Mouse (Mus musculus) hindbrain, embryonic 12.5 days (tissue): ENCODE data around the gene Shank3. TPM values are rescaled to one million over a fixed set of nuclear protein-coding genes. Genes with fewer than 3 reads are reported as not detected.
A peak's percentile ranks its signal among the peaks of the same experiment; 100 is the strongest.

ENCODE experiments used
- ATAC-seq: fragments of 200-750 bp; cut with Nextera tagmentation; 2 replicates; pipeline ENCODE4 v1.8.0; 2017; ENCODE audit warnings: moderate TSS enrichment; ENCODE audit not compliant: low FRiP score
- H3K27ac ChIP-seq: fragments of 300-500 bp; sonication (generic); 2 replicates; pipeline ENCODE4 v1.5.1; 2016; ENCODE audit warnings: mild to moderate bottlenecking
- H3K27me3 ChIP-seq: fragments of 300-500 bp; sonication (generic); 2 replicates; pipeline ENCODE4 v1.6.1; 2016; ENCODE audit warnings: mild to moderate bottlenecking
- H3K36me3 ChIP-seq: fragments of 300-500 bp; sonication (generic); 2 replicates; pipeline ENCODE4 v1.6.1; 2016; ENCODE audit warnings: mild to moderate bottlenecking
- H3K4me1 ChIP-seq: fragments of 300-500 bp; sonication (generic); 2 replicates; pipeline ENCODE4 v1.6.1; 2016
- H3K4me2 ChIP-seq: fragments of 300-500 bp; sonication (generic); replicated peaks from 2 replicates; pipeline ENCODE4 v1.6.1; 2016; ENCODE audit warnings: mild to moderate bottlenecking
- H3K4me3 ChIP-seq: fragments of 300-500 bp; sonication (generic); 2 replicates; pipeline ENCODE4 v1.5.1; 2016; ENCODE audit warnings: mild to moderate bottlenecking
- H3K9ac ChIP-seq: fragments of 300-500 bp; sonication (generic); 2 replicates; pipeline ENCODE4 v1.6.1; 2016; ENCODE audit warnings: mild to moderate bottlenecking, moderate library complexity
- H3K9me3 ChIP-seq: fragments of 300-500 bp; sonication (generic); replicated peaks from 2 replicates; pipeline ENCODE4 v1.6.1; 2016; ENCODE audit warnings: mild to moderate bottlenecking
- WGBS: fragments of 180-500 bp; shearing (Covaris S2); methylation state at CpG from one replicate; pipeline ENCODE4 v1.1.7; 2016; 5-methylcytosine and 5-hydroxymethylcytosine counted together
- polyA plus RNA-seq: library from polyadenylated mRNA; unstranded; fragments of >200 nt; fragmentation: Nextera tagmentation; extraction: Ambion mirVana; gene quantifications from 2 replicates; pipeline ENCODE4 v1.2.1, GENCODE M21; 2016

The Shank3 gene
- polyA plus RNA-seq, 1 experiment from 2014 or later: 7.5 TPM

GRCm38 (mm10) chr15:89528201-89528850, 28.9 kb downstream of the Shank3 start:
- no peak overlapping the region for H3K4me2 ChIP-seq
- no peak overlapping the region for H3K9ac ChIP-seq
- H3K27me3 ChIP-seq: peaks cover 20% of the 10 kb centered on the region
- H3K27ac ChIP-seq: no peak overlapping the region
- H3K4me1 ChIP-seq: peaks cover 24% of the 10 kb centered on the region
- 88% methylated on average over 18 of the region's 18 CpGs for WGBS
- H3K9me3 ChIP-seq: no peaks in the 10 kb centered on the region
- H3K4me3 ChIP-seq: no peak overlapping the region
- ATAC-seq: no peak
- H3K36me3 ChIP-seq: peaks cover 3% of the 10 kb centered on the region; the same call in 1 of the 2 replicates

- WGBS: 94% methylated on average over 10 of the region's 10 CpGs
- peaks cover 16% of the 10 kb centered on the region for H3K27me3 ChIP-seq
- ATAC-seq: no peak
Measured at GRCm38 (mm10) chr15:89528923-89529322, 29.5 kb downstream of the Shank3 start.

GRCm38 (mm10) chr15:89530336-89530735, 30.9 kb downstream of the Shank3 start:
- H3K27me3 ChIP-seq: peaks cover 2% of the 10 kb centered on the region; the same call in 1 of the 2 replicates
- H3K4me1 ChIP-seq: peaks cover 27% of the 10 kb centered on the region
- no peak overlapping the region for H3K4me3 ChIP-seq
- no peaks in the 10 kb centered on the region for H3K9me3 ChIP-seq
- no peak overlapping the region for H3K4me2 ChIP-seq
- ATAC-seq: no peak
- no peak overlapping the region for H3K27ac ChIP-seq
- H3K36me3 ChIP-seq: peaks cover 3% of the 10 kb centered on the region; the same call in 1 of the 2 replicates
- no peak overlapping the region for H3K9ac ChIP-seq
- WGBS: 7% methylated on average over 4 of the region's 4 CpGs

More at GRCm38 (mm10) chr15:89528923-89529322, 29.5 kb downstream of the Shank3 start:
- no peak overlapping the region for H3K4me3 ChIP-seq
- no peak overlapping the region for H3K4me2 ChIP-seq
- H3K36me3 ChIP-seq: peaks cover 3% of the 10 kb centered on the region; the same call in 1 of the 2 replicates
- no peak overlapping the region for H3K9ac ChIP-seq
- peaks cover 27% of the 10 kb centered on the region for H3K4me1 ChIP-seq
- H3K27ac ChIP-seq: no peak overlapping the region
- H3K9me3 ChIP-seq: no peaks in the 10 kb centered on the region

GRCm38 (mm10) chr15:89531399-89531798, 32.0 kb downstream of the Shank3 start:
- no peak for ATAC-seq
- Histone ChIP-seq H3K4me2 (no peak overlapping the region), H3K27ac (no peak overlapping the region), H3K9ac (no peak overlapping the region), H3K9me3 (no peaks in the 10 kb centered on the region), H3K27me3 (no peaks in the 10 kb centered on the region), H3K4me3 (no peak overlapping the region), H3K4me1 (peaks cover 27% of the 10 kb centered on the region), H3K36me3 (peaks cover 3% of the 10 kb centered on the region; the same call in 1 of the 2 replicates)
- 93% methylated on average over 5 of the region's 5 CpGs for WGBS

GRCm38 (mm10) chr15:89532026-89532923, 32.9 kb downstream of the Shank3 start:
- Histone ChIP-seq H3K36me3 (no peaks in the 10 kb centered on the region), H3K27ac (peak overlapping the region; percentile 86), H3K27me3 (no peaks in the 10 kb centered on the region), H3K9ac (peak overlapping the region; percentile 60), H3K4me3 (peak overlapping the region; percentile 39), H3K9me3 (no peaks in the 10 kb centered on the region), H3K4me1 (peaks cover 27% of the 10 kb centered on the region), H3K4me2 (peak overlapping the region; percentile 65)
- peak; percentile 90 for ATAC-seq
- WGBS: 23% methylated on average over 29 of the region's 29 CpGs

- Histone ChIP-seq H3K4me2 (peak overlapping the region; percentile 65), H3K27ac (peak overlapping the region; percentile 86), H3K27me3 (no peaks in the 10 kb centered on the region), H3K4me3 (peak overlapping the region; percentile 39), H3K9me3 (no peaks in the 10 kb centered on the region), H3K36me3 (no peaks in the 10 kb centered on the region), H3K4me1 (peaks cover 27% of the 10 kb centered on the region), H3K9ac (peak overlapping the region; percentile 60)
- ATAC-seq: peak; percentile 66
- 73% methylated on average over 23 of the region's 23 CpGs for WGBS
Measured at GRCm38 (mm10) chr15:89532924-89533842, 33.8 kb downstream of the Shank3 start.

GRCm38 (mm10) chr15:89533843-89534207, 34.4 kb downstream of the Shank3 start:
- 90% methylated on average over 10 of the region's 10 CpGs for WGBS
- H3K9me3 ChIP-seq: no peaks in the 10 kb centered on the region
- peaks cover 27% of the 10 kb centered on the region for H3K4me1 ChIP-seq
- H3K36me3 ChIP-seq: no peaks in the 10 kb centered on the region
- no peak overlapping the region for H3K27ac ChIP-seq
- ATAC-seq: no peak
- H3K27me3 ChIP-seq: no peaks in the 10 kb centered on the region
- peak overlapping the region; percentile 65 for H3K4me2 ChIP-seq
- H3K9ac ChIP-seq: peak overlapping the region; percentile 60; the same call in 1 of the 2 replicates
- peak overlapping the region; percentile 39 for H3K4me3 ChIP-seq

GRCm38 (mm10) chr15:89544171-89544570, 44.7 kb downstream of the Shank3 start:
- Histone ChIP-seq H3K4me1 (peaks cover 18% of the 10 kb centered on the region), H3K9me3 (no peaks in the 10 kb centered on the region), H3K9ac (no peak overlapping the region), H3K4me2 (no peak overlapping the region), H3K36me3 (peaks cover 21% of the 10 kb centered on the region), H3K27ac (no peak overlapping the region), H3K27me3 (peaks cover 25% of the 10 kb centered on the region), H3K4me3 (no peak overlapping the region)
- no peak for ATAC-seq
- WGBS: 82% methylated on average over 7 of the region's 7 CpGs

GRCm38 (mm10) chr15:89547321-89547720, 47.9 kb downstream of the Shank3 start:
- Histone ChIP-seq H3K4me2 (peak overlapping the region; percentile 50), H3K27ac (no peak overlapping the region), H3K4me1 (peaks cover 18% of the 10 kb centered on the region), H3K9me3 (no peaks in the 10 kb centered on the region), H3K9ac (peak overlapping the region; percentile 47), H3K27me3 (peaks cover 25% of the 10 kb centered on the region), H3K4me3 (peak overlapping the region; percentile 24), H3K36me3 (peaks cover 29% of the 10 kb centered on the region)
- ATAC-seq: no peak
- 60% methylated on average over 8 of the region's 8 CpGs for WGBS

- Histone ChIP-seq H3K4me1 (peaks cover 18% of the 10 kb centered on the region), H3K27ac (peak overlapping the region; percentile 48; the same call in 1 of the 2 replicates), H3K4me2 (peak overlapping the region; percentile 50), H3K27me3 (peaks cover 25% of the 10 kb centered on the region), H3K4me3 (peak overlapping the region; percentile 24), H3K36me3 (peaks cover 26% of the 10 kb centered on the region), H3K9me3 (no peaks in the 10 kb centered on the region), H3K9ac (peak overlapping the region; percentile 47)
- ATAC-seq: peak; percentile 87
- 9% methylated on average over 57 of the region's 58 CpGs for WGBS
Measured at GRCm38 (mm10) chr15:89547824-89548601, 48.6 kb downstream of the Shank3 start.

- H3K9me3 ChIP-seq: no peaks in the 10 kb centered on the region
- H3K27me3 ChIP-seq: peaks cover 25% of the 10 kb centered on the region
- H3K4me3 ChIP-seq: peak overlapping the region; percentile 24; the same call in 1 of the 2 replicates
- H3K4me2 ChIP-seq: peak overlapping the region; percentile 50
- ATAC-seq: peak; percentile 51
- peaks cover 18% of the 10 kb centered on the region for H3K36me3 ChIP-seq
- no peak overlapping the region for H3K9ac ChIP-seq
- 41% methylated on average over 11 of the region's 11 CpGs for WGBS
- peaks cover 18% of the 10 kb centered on the region for H3K4me1 ChIP-seq
- H3K27ac ChIP-seq: 0 out of 2 replicates have a peak overlapping the region, but pooled peaks have one; percentile 48
Measured at GRCm38 (mm10) chr15:89548837-89549236, 49.4 kb downstream of the Shank3 start.
